Mouse (Mus musculus): ENCODE data around the gene Plek2.

The Plek2 gene

GRCm38 (mm10) chr12:78910684-78911461, 4.1 kb upstream of the Plek2 start:
- DNase-seq (ENCODE audit: low spot score) = no peak

- no peak for DNase-seq (ENCODE audit: low spot score)
Measured at GRCm38 (mm10) chr12:78908081-78908605, 1.4 kb upstream of the Plek2 start.

- DNase-seq (ENCODE audit: low spot score) = no peak
Measured at GRCm38 (mm10) chr12:78904499-78904898, 2.3 kb downstream of the Plek2 start.

GRCm38 (mm10) chr12:78903313-78903712, 3.5 kb downstream of the Plek2 start:
- no peak for DNase-seq (ENCODE audit: low spot score)

GRCm38 (mm10) chr12:78901467-78901866, 5.3 kb downstream of the Plek2 start:
- peak; percentile 10 for DNase-seq (ENCODE audit: low spot score)

GRCm38 (mm10) chr12:78897861-78898260, 8.9 kb downstream of the Plek2 start:
- no peak for DNase-seq (ENCODE audit: low spot score)

GRCm38 (mm10) chr12:78891149-78891548, 15.6 kb downstream of the Plek2 start:
- DNase-seq (ENCODE audit: low spot score) = no peak

- DNase-seq (ENCODE audit: low spot score) = no peak
Measured at GRCm38 (mm10) chr12:78890062-78890461, 16.7 kb downstream of the Plek2 start.

GRCm38 (mm10) chr12:78874581-78874980, 32.2 kb downstream of the Plek2 start:
- no peak for DNase-seq (ENCODE audit: low spot score)

GRCm38 (mm10) chr12:78868115-78868514, 38.6 kb downstream of the Plek2 start:
- DNase-seq (ENCODE audit: low spot score) = no peak

GRCm38 (mm10) chr12:78865434-78865833, 41.3 kb downstream of the Plek2 start:
- no peak for DNase-seq (ENCODE audit: low spot score)

- DNase-seq (ENCODE audit: low spot score) = no peak
Measured at GRCm38 (mm10) chr12:78862254-78862730, 44.5 kb downstream of the Plek2 start.

- peak; percentile 99 for DNase-seq (ENCODE audit: low spot score)
Measured at GRCm38 (mm10) chr12:78861496-78862253, 45.1 kb downstream of the Plek2 start, which contains the start of the genes Atp6v1d and Eif2s1. Gene Atp6v1d (minus strand): TSS chr12:78861638. Gene Eif2s1 (plus strand): TSS chr12:78861819.

- DNase-seq (ENCODE audit: low spot score) = no peak
Measured at GRCm38 (mm10) chr12:78860921-78861495, 45.8 kb downstream of the Plek2 start.

- no peak for DNase-seq (ENCODE audit: low spot score)
Measured at GRCm38 (mm10) chr12:78848246-78848645, 58.5 kb downstream of the Plek2 start.

- DNase-seq (ENCODE audit: low spot score) = no peak
Measured at GRCm38 (mm10) chr12:78842429-78842828, 64.3 kb downstream of the Plek2 start.

GRCm38 (mm10) chr12:78839906-78840305, 66.9 kb downstream of the Plek2 start:
- no peak for DNase-seq (ENCODE audit: low spot score)

Data from lung, postnatal 25 days (tissue).